Mouse (Mus musculus) neutrophil, adult 5-6 weeks (primary cell): ENCODE results near the gene Cyb5d1. TPM values are rescaled to one million over a fixed set of nuclear protein-coding genes. Genes with fewer than 3 reads are reported as not detected.
A peak's percentile ranks its signal among the peaks of the same experiment; 100 is the strongest.
"Not testable (repeated sequence)": the region's sequence is repeated elsewhere in the genome, so short reads cannot be mapped to it uniquely, and the experiment has no call there.

ENCODE experiments used
- ATAC-seq: fragments of 151-379, 151-347 bp; 2 replicates; pipeline ENCODE4 v1.8.0; 2017; ENCODE audit warnings: mild to moderate bottlenecking, moderate TSS enrichment; ENCODE audit not compliant: insufficient number of reproducible peaks, poor library complexity, low FRiP score, severe bottlenecking; ENCODE audit errors: extremely low read depth
- total RNA-seq: library from RNA; stranded (forward); fragments of 200-1000 nt; gene quantifications from 2 replicates; pipeline ENCODE4 v1.2.3, GENCODE M21; 2017

The Cyb5d1 gene
- total RNA-seq, 1 experiment from 2014 or later = 64.2 TPM

DNA sequence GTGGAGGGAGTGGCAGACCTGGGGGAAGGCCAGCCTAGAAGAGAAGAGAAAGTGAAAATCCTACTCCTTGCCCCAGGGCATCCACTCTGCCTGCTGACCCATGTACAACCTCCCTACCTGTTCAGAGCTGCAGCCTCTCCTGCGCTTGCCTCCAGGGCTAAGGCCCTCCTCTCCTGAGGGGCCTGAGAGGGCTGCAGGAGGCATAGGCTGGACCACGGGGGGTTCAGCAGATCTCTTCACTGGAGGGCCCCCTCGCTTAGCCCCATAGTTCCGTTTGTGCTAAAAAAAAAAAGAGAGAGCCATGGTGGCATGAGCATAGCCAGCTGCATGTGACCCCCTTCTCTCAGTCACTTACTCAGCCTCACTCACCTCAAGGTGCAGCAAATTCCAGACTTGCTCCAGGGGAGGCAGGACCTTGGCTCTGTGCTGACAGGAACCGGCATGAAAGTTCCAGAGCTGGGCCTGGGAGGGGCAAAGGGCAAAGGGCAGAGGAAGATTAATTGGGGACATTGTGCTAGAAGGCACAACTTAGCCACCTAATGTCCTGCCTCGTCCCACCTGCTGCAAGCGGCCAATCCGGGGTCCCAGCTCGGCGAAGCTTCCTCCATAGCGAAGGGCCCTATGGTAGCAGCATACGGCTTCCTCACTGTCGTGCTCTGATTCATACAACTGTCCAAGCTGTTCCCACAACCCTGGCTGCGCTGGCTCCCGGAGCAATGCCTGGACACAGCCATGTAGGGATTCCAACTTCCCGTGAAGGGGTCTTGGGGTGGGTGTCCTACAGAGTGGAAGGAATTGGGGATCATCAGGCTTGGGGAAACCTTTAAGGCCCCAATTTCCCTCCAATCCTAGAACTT lies 11.7 kb upstream of the Cyb5d1 start:
- no peak for ATAC-seq

GRCm38 (mm10) chr11:69406282-69406681 lies 10.9 kb upstream of the Cyb5d1 start:
- no peak for ATAC-seq

GRCm38 (mm10) chr11:69405397-69406200 lies 10.2 kb upstream of the Cyb5d1 start:
- ATAC-seq = no peak

GRCm38 (mm10) chr11:69404595-69405396 lies 9.4 kb upstream of the Cyb5d1 start:
- no peak for ATAC-seq

DNA sequence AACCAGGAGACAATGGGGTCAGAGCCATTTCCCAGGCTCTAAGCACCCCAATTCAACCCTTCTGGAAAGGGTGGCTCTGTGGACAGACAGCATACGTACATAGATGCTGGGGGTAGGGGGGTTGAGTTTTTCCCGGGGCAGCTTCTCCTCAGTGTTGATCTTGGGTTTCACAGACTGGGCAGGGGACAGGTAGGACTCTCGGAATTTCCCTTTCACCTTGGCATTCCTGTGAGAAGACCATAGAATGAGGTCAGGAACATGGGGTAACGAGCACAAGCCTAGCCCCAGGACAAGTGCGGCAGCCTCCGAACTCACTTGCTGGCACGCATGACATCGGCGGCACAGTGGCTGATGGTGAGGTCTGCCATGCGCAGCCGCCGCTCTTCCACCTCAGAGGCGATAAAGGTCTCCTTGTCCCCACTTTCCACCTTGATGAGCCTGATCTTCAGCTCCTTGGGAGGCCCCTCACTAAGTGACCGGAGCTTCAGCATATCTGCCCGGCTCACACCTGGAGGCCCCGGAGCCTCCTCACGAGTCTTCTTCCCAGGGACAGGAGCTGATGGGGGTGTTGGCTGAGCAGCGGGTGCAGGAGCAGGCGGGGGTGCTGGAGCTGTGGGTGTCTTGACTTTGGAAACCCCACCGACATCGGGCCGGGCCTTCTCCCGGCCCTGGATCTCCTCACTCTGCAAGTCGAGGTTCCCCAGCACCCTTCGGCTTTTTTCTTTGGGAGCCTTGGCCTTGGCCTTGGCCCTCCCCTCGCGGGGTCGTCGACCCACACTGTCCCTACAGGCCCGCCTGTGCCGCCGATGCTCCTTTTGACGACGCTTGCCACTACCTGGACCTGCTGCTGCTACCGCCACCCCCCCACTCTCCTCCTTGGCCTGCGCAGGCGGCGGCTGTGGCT lies 8.5 kb upstream of the Cyb5d1 start:
- ATAC-seq = no peak

DNA sequence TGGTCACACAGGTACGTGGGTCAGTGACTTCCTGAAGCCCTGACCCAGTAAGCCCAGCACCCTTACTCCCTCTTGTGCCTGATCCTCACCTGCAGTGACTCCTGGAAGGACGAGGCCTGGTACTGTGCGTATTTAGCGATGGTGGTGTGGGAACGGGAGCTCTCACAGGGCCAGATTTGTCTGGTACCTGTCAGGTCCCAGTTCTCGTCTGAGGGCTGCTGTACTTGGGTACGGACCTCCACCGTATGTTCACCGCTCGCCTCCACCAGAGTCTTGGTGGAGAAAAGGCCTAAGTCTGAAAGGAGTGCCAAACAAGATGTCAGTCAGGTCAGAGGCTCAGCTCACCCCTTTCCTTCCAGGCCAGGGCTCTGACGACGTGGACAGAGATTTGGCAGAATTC lies 6.6 kb upstream of the Cyb5d1 start:
- no peak for ATAC-seq

GRCm38 (mm10) chr11:69401210-69401637 lies 5.8 kb upstream of the Cyb5d1 start:
- ATAC-seq = peak; percentile 85

GRCm38 (mm10) chr11:69400083-69400850 lies 4.8 kb upstream of the Cyb5d1 start:
- no peak for ATAC-seq

DNA sequence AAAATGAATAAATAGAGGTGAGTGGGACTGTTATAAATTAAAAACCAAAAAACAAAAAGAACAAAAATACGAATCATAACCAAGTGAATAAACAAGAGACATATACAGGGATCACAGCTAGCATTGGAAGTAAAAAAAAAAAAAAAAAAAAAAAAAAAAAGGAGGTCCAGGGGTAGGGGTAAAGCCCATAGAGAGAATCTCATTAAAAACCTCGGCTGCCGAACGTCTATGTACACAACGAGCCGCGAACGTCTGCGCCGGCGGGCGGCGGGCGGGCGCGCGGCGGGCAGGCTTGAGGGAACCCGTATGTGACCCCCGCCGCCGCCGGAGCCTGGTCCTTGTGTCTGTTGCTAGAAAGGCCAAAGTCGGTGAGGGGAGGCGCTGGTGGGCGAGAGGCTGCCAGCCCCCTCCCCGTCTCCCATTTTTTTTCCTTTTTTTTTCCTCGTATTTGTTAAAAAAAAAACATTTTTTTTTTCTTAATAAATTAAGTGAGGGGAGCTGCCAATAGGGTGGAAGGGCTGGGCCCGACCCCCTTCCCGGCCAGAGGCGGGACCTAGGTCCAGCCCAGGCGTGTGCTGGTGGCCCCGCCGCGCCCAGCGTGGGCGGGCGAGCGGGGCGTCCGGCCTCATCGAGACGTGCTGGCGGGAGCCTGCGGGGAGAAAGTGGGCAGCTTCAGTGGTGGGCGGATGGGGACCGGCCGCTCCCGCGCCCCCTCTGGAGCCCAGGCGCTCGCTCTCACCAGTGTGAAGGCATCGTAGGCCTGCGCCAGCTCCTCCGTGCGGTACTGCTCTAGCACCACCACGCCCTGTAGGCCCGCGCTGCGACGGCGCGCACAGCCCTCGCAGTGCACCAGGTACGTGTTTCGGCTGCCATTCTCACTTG lies 4.0 kb upstream of the Cyb5d1 start:
- no peak for ATAC-seq

DNA sequence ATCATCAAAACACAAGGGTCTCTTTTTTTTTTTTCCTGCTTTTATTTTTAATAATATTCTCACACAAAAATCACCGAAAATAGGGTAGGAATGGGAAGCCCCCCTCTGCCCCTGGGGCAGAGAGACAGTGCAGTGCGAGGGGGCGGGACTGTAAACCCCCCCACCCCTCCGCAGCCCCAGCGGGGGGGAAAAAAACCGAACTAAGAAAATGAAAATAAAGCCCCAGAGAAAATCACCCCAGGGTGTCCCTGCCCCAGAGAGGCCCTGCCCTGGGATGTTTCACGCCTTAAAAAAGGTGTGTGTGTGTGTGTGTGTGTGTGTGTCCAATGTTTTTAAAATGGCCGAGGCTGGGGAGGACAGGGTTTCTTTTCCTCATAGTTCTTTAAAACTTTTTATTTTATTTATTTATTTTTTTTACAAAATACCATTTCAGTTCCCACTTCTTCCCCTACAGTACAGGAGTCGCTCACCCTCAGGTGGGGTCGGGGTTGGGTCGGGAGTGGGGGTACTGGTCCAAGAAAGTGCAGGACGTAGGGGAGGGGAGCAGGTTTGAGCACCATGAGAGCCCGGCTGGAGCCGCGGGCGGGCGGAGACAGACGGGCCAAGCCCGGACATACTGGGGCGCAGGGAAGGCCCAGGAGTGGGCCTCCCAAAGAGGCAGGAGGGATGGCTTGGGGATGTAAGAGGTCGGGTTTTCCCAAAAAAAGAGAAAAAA lies 3.2 kb upstream of the Cyb5d1 start:
- no peak for ATAC-seq

- ATAC-seq = no peak
Observed at GRCm38 (mm10) chr11:69398059-69398458, 2.6 kb upstream of the Cyb5d1 start, which contains the start of gene Tmem88. Tmem88 (minus strand) TSS chr11:69398234.

DNA sequence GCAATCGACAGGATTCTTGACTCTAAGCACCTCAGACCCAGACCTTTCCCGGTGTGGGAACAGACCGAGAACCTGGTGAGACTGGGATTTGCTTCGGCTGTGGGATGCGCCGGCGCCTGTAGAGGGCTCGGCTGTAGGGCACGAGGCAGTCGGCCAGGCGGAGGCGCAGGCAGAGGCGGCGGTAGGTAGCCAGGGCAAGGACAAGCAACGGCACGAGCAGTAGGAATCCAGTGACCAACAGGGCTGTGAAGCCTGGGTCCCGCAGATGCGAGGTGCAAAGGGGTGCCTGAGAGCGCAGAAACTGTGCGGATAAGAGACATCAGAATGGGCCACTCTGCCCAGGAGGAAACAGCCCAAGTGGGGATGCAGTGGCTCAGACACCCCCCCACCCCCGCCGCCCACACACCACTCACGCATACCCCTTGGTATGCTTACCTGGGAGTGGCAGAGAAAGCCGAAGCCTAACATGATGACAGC lies 2.2 kb upstream of the Cyb5d1 start:
- no peak for ATAC-seq

DNA sequence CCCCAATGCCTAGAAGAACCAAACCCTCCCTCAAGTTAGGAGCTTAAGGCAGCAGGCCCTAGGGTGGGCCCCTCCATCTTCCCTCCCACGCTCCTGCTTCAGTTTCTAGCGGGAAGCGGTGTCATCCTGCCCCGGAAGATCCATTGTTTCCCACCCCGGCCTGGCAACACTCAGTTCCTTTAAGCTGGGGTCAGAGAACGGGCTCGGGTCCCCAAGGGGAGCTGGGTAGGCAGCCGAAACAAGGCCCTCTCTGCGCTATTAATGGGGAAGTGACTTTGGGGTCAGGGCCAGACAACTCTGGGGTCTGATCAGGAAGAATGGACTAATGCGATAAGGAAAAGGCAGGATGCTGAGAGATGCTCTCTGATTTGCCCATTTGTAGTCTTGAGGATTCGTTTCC lies 1.3 kb upstream of the Cyb5d1 start:
- no peak for ATAC-seq

- ATAC-seq = peak; percentile 77
Observed at GRCm38 (mm10) chr11:69395634-69396373, 373 bp upstream of the Cyb5d1 start.

GRCm38 (mm10) chr11:69394591-69395167 lies 752 bp downstream of the Cyb5d1 start:
- not testable (repeated sequence) for ATAC-seq
